In the genomic region with DNA sequence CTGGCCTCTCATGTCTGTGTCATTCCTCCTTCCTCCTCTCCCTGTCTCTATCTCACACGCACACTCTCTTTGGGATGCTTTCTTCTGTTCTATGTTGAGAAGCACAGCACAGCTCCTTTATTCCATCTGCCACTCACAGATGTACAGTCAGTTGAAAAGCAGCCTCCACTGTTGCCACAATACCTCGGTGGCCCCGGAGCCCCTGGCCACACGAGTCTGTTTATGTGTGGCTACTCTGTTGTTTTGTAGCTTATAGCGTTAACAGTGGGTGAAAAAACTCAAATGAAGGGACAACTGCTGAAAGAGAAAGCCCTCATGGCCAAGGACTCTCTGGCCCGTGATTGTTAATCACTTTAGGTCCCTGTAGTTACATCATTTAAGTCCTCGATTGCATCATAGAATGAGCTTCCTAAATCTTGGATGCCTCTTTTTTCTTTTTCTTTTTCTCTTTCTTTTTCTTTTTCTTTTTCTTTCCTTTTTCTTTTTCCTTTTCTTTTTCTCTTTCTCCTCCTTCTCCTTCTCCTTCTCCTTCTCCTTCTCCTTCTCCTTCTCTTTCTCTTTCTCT, we compare ENCODE assay signal across 30 mouse cellular contexts.
DNase-seq lines count a peak whose midpoint lies in the region; ATAC-seq and TF ChIP-seq lines count a peak whose summit lies in the region.
"Had no signal": no experiment of that assay in that cellular context is flagged by ENCODE, and none has a peak within 500 bp of the region (broad histone marks: within the 10 kb centered on the region; RNA-seq: fewer than 3 reads in every experiment).

No protein-coding gene starts in this region.

- no peak overlapping the region for H3K27ac ChIP-seq in lung, postnatal 0 days (ENCODE audit: low read length)
- H3K27ac ChIP-seq: embryonic facial prominence, embryonic 13.5 days; embryonic facial prominence, embryonic 15.5 days; forebrain, embryonic 10.5 days; forebrain, embryonic 12.5 days had no signal

- DNase-seq in frontal cortex, postnatal 14 days (ENCODE audit: low spot score in 2 of 2): no peak
- peak; percentile 63 for DNase-seq in lung, postnatal 0 days (ENCODE audit: low spot score)
- DNase-seq in lung, postnatal 4 days: no peak
- DNase-seq in 3134 (ENCODE audit: extremely low read depth, insufficient read length, low spot score): peak; percentile 10
- DNase-seq in brain, embryonic 14.5 days (ENCODE audit: low read depth): peak; percentile 42
- no peak for DNase-seq in retina, embryonic 14.5 days (ENCODE audit: low spot score)
- no peak for DNase-seq in kidney, postnatal 10 days
- DNase-seq: adrenal gland, adult 8-10 months; adrenal gland, postnatal 14 days; adrenal gland, postnatal 36 days; cerebellum, adult 11 months; cerebellum, adult 18-20 months; cerebellum, adult 8-10 months; cerebellum, adult 9-11 months; cerebellum, postnatal 14 days; cerebellum, postnatal 36 days; embryo, embryonic 11 days had no signal

- no peak for TF ChIP-seq CTCF in lung, postnatal 0 days (IDR thresholded peaks at IDR 0.05)
- TF ChIP-seq CTCF in brain, embryonic 14.5 days (IDR thresholded peaks at IDR 0.05; ENCODE audit: borderline replicate concordance, extremely low read depth, insufficient read depth, insufficient read length): no peak

- no peaks in the 10 kb centered on the region for H3K36me3 ChIP-seq in lung, postnatal 0 days (ENCODE audit: insufficient read depth, low read length)
- H3K36me3 ChIP-seq: embryonic facial prominence, embryonic 13.5 days; embryonic facial prominence, embryonic 15.5 days; forebrain, embryonic 10.5 days; forebrain, embryonic 12.5 days; G1E had no signal

- H3K27me3 ChIP-seq in lung, postnatal 0 days (replicated peaks; ENCODE audit: insufficient read depth, low read length): no peaks in the 10 kb centered on the region
- H3K27me3 ChIP-seq: CH12.LX; embryonic facial prominence, embryonic 15.5 days; Patski had no signal

- no peak for TF ChIP-seq POLR2A in brain, embryonic 14.5 days (IDR thresholded peaks at IDR 0.05; ENCODE audit: borderline replicate concordance, extremely low read depth, insufficient read depth, insufficient read length, poor library complexity, severe bottlenecking)

- H3K9me3 ChIP-seq in lung, postnatal 0 days (ENCODE audit: low read length): no peaks in the 10 kb centered on the region
- H3K9me3 ChIP-seq: embryonic facial prominence, embryonic 13.5 days; embryonic facial prominence, embryonic 15.5 days; forebrain, embryonic 10.5 days; forebrain, embryonic 12.5 days had no signal

- no peak overlapping the region for H3K9ac ChIP-seq in lung, postnatal 0 days (replicated peaks; ENCODE audit: low read depth)
- H3K9ac ChIP-seq: embryonic facial prominence, embryonic 13.5 days; embryonic facial prominence, embryonic 15.5 days; forebrain, embryonic 12.5 days had no signal

- peak; percentile 48; the same call in 1 of the 2 replicates for ATAC-seq in frontal cortex, adult (ENCODE audit: low TSS enrichment)
- no peak for ATAC-seq in lung, postnatal 0 days
- ATAC-seq: activated CD4-positive, CD25-positive, alpha-beta regulatory T cell, adult 4 months; CD4-positive, CD25-positive, alpha-beta regulatory T cell, adult 4 months; forebrain, embryonic 14.5 days; forebrain, embryonic 16.5 days; Patski had no signal

- H3K4me2 ChIP-seq in lung, postnatal 0 days (replicated peaks; ENCODE audit: low read depth, low read length): no peak overlapping the region
- H3K4me2 ChIP-seq: embryonic facial prominence, embryonic 13.5 days; embryonic facial prominence, embryonic 15.5 days; forebrain, embryonic 12.5 days had no signal

- no peak overlapping the region for H3K4me3 ChIP-seq in lung, postnatal 0 days (ENCODE audit: low read depth, low read length)
- H3K4me3 ChIP-seq: embryonic facial prominence, embryonic 13.5 days; embryonic facial prominence, embryonic 15.5 days; erythroblast, embryonic 14.5 days; forebrain, embryonic 10.5 days; forebrain, embryonic 12.5 days had no signal

- no peaks in the 10 kb centered on the region; the same call in 1 of the 2 replicates for H3K4me1 ChIP-seq in lung, postnatal 0 days (ENCODE audit: insufficient read depth, low read depth, low read length)

- no peak for TF ChIP-seq EP300 in lung, postnatal 0 days (IDR thresholded peaks at IDR 0.05)

- 65% methylated on average over 7 of the region's 7 CpGs for WGBS in lung, postnatal 0 days

Comparison
In these comparisons a context has a peak if more than half of its experiments do, and no peak if none do; other contexts are left out.
1. DNase-seq: peak in lung, postnatal 0 days (single experiment), 3134 (single experiment) and brain, embryonic 14.5 days (single experiment); none in frontal cortex, postnatal 14 days (0 of 2), lung, postnatal 4 days (0 of 2), retina, embryonic 14.5 days (single experiment) and kidney, postnatal 10 days (single experiment).